Mouse (Mus musculus) embryonic facial prominence, embryonic 11.5 days (tissue): ENCODE data around the gene Sult6b2. TPM values are rescaled to one million over a fixed set of nuclear protein-coding genes. Genes with fewer than 3 reads are reported as not detected.

ENCODE experiments used
- ATAC-seq: fragments of 200-750 bp; cut with Nextera tagmentation; replicated peaks from 2 replicates; pipeline ENCODE4 v1.8.0; 2017; ENCODE audit warnings: low read depth; ENCODE audit not compliant: insufficient number of reproducible peaks, low FRiP score, low TSS enrichment
- DNase-seq: peaks from one replicate; pipeline ENCODE4 v3.0.0-alpha.2; 2015; ENCODE audit warnings: low spot score
- H3K27ac ChIP-seq: fragments of 300-500 bp; sonication (generic); replicated peaks from 2 replicates; pipeline ENCODE4 v1.5.1; 2014; ENCODE audit warnings: mild to moderate bottlenecking, low read depth, low read length, control low read depth
- H3K27me3 ChIP-seq: fragments of 300-500 bp; sonication (generic); 2 replicates; pipeline ENCODE4 v1.6.1; 2014; ENCODE audit warnings: mild to moderate bottlenecking, low read length, moderate library complexity, mixed read lengths; ENCODE audit not compliant: control insufficient read depth, insufficient read depth
- H3K36me3 ChIP-seq: fragments of 300-500 bp; sonication (generic); replicated peaks from 2 replicates; pipeline ENCODE4 v1.6.1; 2014; ENCODE audit warnings: low read depth, mild to moderate bottlenecking, low read length, moderate library complexity, mixed read lengths; ENCODE audit not compliant: control insufficient read depth, insufficient read depth
- H3K4me1 ChIP-seq: fragments of 300-500 bp; sonication (generic); 2 replicates; pipeline ENCODE4 v1.6.1; 2014; ENCODE audit warnings: low read length, mixed read lengths; ENCODE audit not compliant: control insufficient read depth, insufficient read depth
- H3K4me2 ChIP-seq: fragments of 300-500 bp; sonication (generic); 2 replicates; pipeline ENCODE4 v1.6.1; 2014; ENCODE audit warnings: low read depth, mild to moderate bottlenecking, control low read depth, low read length, moderate library complexity
- H3K4me3 ChIP-seq: fragments of 300-500 bp; sonication (generic); 2 replicates; pipeline ENCODE4 v1.5.1; 2014; ENCODE audit warnings: low read depth, low read length, control low read depth
- H3K9ac ChIP-seq: fragments of 300-500 bp; sonication (generic); replicated peaks from 2 replicates; pipeline ENCODE4 v1.6.1; 2014; ENCODE audit warnings: mild to moderate bottlenecking, control low read depth, low read length
- H3K9me3 ChIP-seq: fragments of 300-500 bp; sonication (generic); replicated peaks from 2 replicates; pipeline ENCODE4 v1.6.1; 2016; ENCODE audit warnings: mild to moderate bottlenecking, low read length, inconsistent platforms, mixed read lengths; ENCODE audit not compliant: control insufficient read depth
- WGBS: fragments of 180-500 bp; shearing (Covaris S2); extraction: QIAGEN DNeasy Blood & Tissue Kit; methylation state at CpG from one replicate; pipeline ENCODE4 v1.1.7; 2014; 5-methylcytosine and 5-hydroxymethylcytosine counted together
- polyA plus RNA-seq: library from polyadenylated mRNA; unstranded; fragments of >200 nt; fragmentation: Nextera tagmentation; extraction: Ambion mirVana; gene quantifications from 2 replicates; pipeline ENCODE4 v1.2.1, GENCODE M21; 2014

The Sult6b2 gene
- polyA plus RNA-seq, 1 experiment from 2014 or later: not detected

DNA sequence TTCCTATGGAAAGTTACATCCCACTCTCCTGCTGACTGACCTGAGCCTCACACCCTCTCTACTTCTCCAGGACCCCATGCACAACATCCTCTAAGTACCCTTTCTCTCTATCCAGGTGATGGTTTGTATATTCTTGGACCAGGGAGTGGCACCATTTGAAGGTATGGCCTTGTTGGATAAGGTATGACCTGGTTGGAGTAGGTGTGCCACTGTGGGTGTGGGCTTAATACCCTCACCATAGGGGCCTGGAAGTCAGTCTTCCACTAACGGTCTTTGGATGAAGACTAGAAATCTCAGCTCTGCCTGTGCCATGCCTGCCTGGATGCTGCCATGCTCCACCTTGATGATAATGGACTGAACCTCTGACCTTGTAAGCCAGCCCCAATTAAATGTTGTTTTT, 34.2 kb upstream of the Sult6b2 start:
- H3K27ac ChIP-seq: no peak overlapping the region
- no peak overlapping the region for H3K4me2 ChIP-seq
- H3K4me3 ChIP-seq: no peak overlapping the region
- no peaks in the 10 kb centered on the region for H3K36me3 ChIP-seq
- H3K27me3 ChIP-seq: no peaks in the 10 kb centered on the region
- ATAC-seq (no peak), DNase-seq (no peak)
- no peaks in the 10 kb centered on the region for H3K9me3 ChIP-seq
- H3K9ac ChIP-seq: no peak overlapping the region
- no peaks in the 10 kb centered on the region for H3K4me1 ChIP-seq
- WGBS: 100% methylated on average over 1 of the region's 1 CpGs

DNA sequence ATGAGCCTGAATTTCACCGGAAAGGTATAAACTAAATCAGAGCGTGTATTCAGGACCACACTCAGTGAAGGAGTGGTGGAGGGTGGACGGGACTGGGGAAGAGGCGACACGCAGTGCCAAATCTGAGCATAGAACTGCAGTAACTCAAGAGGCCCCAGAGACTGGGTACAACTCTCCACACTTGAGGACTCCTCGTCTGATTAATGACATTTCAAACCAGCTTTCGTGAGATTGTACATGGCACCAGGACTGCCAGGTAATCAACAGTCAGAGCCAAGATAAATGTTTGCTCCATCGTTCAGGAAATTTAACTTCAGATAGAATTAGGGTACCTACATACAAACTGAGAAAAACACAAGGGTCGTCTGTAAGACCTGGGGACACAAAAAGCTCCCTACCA, 33.0 kb upstream of the Sult6b2 start:
- Histone ChIP-seq H3K4me1 (no peaks in the 10 kb centered on the region), H3K36me3 (no peaks in the 10 kb centered on the region), H3K9ac (no peak overlapping the region), H3K27me3 (no peaks in the 10 kb centered on the region), H3K4me2 (no peak overlapping the region), H3K9me3 (no peaks in the 10 kb centered on the region), H3K4me3 (no peak overlapping the region), H3K27ac (no peak overlapping the region)
- WGBS: 87% methylated on average over 9 of the region's 9 CpGs
- ATAC-seq (no peak), DNase-seq (no peak)

DNA sequence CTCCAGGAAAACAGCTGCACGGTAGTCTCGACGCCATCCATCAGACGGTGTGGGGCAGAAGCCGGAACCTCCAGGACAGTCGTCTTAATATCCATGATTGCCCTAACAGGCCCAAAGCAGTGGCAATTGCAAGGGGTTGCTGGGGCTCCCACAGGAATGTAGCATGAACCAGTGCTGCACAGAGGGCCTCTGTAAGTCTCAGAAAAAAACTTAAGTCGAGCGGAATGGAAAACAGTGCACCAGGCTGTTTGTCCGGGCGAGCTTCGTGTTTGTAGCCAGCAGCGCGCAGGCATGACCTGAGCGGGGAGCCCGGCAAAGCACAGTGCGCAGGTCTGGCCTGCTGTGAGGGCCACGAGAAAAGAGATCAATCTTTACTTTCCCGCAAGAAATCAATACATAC, 31.4 kb upstream of the Sult6b2 start:
- Histone ChIP-seq H3K9ac (no peak overlapping the region), H3K4me3 (no peak overlapping the region), H3K27me3 (no peaks in the 10 kb centered on the region), H3K4me1 (no peaks in the 10 kb centered on the region), H3K36me3 (no peaks in the 10 kb centered on the region), H3K27ac (no peak overlapping the region), H3K4me2 (no peak overlapping the region), H3K9me3 (no peaks in the 10 kb centered on the region)
- peak; percentile 80 for ATAC-seq
- 63% methylated on average over 18 of the region's 18 CpGs for WGBS
- peak; percentile 9 for DNase-seq

DNA sequence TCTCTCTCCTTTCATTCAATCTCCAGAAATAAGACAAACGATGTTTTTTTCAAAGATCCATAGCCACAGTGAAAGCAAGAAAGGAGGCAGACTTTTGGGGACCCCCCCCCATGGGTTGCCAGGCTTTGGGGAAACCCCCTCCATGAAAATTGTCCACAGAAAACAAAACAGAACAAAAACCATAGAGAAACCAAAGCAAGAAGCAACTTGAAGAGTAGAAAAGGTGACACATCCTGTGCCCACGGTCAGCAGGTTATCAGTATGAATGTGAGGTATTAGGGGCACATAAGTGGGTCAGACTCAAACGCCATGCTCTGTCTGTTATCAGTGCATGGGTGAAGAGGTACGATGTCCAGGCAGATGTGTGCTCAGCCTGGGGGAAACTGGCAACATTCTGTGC, 30.6 kb upstream of the Sult6b2 start:
- Histone ChIP-seq H3K27me3 (no peaks in the 10 kb centered on the region), H3K36me3 (no peaks in the 10 kb centered on the region), H3K9ac (no peak overlapping the region), H3K4me3 (no peak overlapping the region), H3K4me1 (no peaks in the 10 kb centered on the region), H3K9me3 (no peaks in the 10 kb centered on the region), H3K4me2 (no peak overlapping the region), H3K27ac (no peak overlapping the region)
- no peak for DNase-seq
- WGBS: 73% methylated on average over 4 of the region's 4 CpGs
- no peak for ATAC-seq

DNA sequence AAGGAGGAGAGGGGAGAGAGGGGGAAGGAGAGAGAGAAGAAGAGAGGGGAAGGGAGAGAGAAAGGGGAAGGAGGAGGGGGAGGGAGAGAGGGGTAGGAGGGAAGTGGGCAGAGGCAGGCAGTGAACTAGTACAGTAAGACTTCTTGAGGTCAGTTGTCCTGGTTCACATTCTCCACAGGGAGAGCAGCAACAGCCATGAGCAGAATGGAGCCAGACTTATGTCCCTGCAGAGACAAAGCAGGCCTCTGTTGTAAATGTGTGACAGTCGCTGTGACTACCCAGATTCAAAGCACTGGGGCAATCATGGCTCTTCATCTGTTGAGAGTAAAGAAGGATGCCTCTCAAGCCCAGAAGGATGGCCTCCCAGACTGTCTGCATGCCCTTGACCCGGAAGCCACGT, 27.4 kb upstream of the Sult6b2 start:
- H3K9ac ChIP-seq: no peak overlapping the region
- no peaks in the 10 kb centered on the region for H3K36me3 ChIP-seq
- WGBS: 73% methylated on average over 3 of the region's 3 CpGs
- ATAC-seq (no peak), DNase-seq (no peak)
- H3K27ac ChIP-seq: no peak overlapping the region
- no peak overlapping the region for H3K4me3 ChIP-seq
- no peaks in the 10 kb centered on the region for H3K27me3 ChIP-seq
- no peaks in the 10 kb centered on the region for H3K9me3 ChIP-seq
- H3K4me2 ChIP-seq: no peak overlapping the region
- no peaks in the 10 kb centered on the region for H3K4me1 ChIP-seq

DNA sequence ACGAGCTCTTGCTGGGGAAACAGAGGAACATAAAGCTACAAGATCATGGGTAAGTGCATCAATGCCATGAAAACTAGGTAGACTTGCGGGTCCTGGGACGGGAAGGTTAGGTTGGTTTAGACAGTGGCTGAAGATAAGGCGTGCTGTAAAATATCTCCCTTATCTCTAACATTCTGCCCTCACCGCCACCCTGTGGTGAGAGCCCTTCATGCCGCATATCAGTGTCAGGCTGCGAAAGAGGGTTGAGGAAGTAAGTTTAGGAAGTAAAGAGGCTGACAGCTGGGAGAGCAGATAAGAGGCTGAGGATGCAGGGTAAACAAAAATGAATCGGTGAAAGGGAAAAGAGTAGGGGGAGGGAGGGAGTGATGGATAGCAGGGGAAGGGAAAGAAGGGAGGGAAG, 26.9 kb upstream of the Sult6b2 start:
- H3K4me2 ChIP-seq: no peak overlapping the region
- H3K9ac ChIP-seq: no peak overlapping the region
- no peak for DNase-seq
- no peak for ATAC-seq
- no peaks in the 10 kb centered on the region for H3K27me3 ChIP-seq
- no peak overlapping the region for H3K4me3 ChIP-seq
- H3K36me3 ChIP-seq: no peaks in the 10 kb centered on the region
- H3K4me1 ChIP-seq: no peaks in the 10 kb centered on the region
- WGBS: 52% methylated on average over 8 of the region's 8 CpGs
- H3K27ac ChIP-seq: no peak overlapping the region
- H3K9me3 ChIP-seq: no peaks in the 10 kb centered on the region

DNA sequence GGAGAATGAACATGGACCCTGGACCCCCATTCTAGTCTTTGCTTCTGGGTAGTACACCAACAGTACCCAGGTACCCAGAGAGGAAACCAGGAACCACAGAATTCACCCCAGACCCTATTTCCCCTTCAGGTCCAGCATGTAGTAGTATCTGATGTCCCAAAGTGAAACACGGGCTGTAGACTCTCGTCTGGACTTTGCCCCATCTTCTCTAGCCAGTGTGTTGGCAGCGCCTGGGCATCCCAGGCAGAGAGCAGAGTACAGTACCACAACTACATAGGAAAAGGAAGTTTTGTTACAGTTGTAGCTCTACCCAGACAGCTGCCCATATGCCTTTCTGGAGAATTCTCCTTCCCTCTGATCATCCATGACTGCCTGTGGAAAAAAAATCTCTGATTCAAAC, 25.9 kb upstream of the Sult6b2 start:
- H3K9ac ChIP-seq: no peak overlapping the region
- no peaks in the 10 kb centered on the region for H3K36me3 ChIP-seq
- H3K4me1 ChIP-seq: no peaks in the 10 kb centered on the region
- ATAC-seq: no peak
- H3K9me3 ChIP-seq: no peaks in the 10 kb centered on the region
- H3K27ac ChIP-seq: no peak overlapping the region
- 93% methylated on average over 3 of the region's 3 CpGs for WGBS
- H3K27me3 ChIP-seq: no peaks in the 10 kb centered on the region
- H3K4me3 ChIP-seq: no peak overlapping the region
- no peak for DNase-seq
- no peak overlapping the region for H3K4me2 ChIP-seq

DNA sequence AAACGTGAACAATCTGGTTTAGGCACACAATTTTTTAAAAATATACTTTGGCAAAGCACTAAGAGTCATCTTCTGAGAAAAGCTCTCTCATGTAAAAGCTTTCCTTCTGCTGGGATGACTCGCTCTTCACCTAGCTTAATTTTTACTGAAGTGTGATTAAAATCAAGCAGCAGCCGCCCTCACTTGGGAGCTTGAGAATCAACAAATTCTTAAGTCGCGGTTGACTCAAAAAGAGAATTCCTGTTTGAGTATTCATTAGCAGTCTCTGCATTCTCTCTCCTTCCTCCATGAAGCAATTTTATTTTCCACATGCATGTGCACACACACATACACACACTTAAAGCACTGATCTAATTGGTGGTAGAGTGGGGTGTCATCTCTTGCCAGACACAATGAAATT, 21.1 kb upstream of the Sult6b2 start:
- Histone ChIP-seq H3K27me3 (no peaks in the 10 kb centered on the region), H3K27ac (no peak overlapping the region), H3K4me1 (no peaks in the 10 kb centered on the region), H3K36me3 (no peaks in the 10 kb centered on the region), H3K4me3 (no peak overlapping the region), H3K9ac (no peak overlapping the region), H3K9me3 (no peaks in the 10 kb centered on the region), H3K4me2 (no peak overlapping the region)
- no peak for DNase-seq
- 86% methylated on average over 5 of the region's 5 CpGs for WGBS
- no peak for ATAC-seq
